Mouse (Mus musculus): ENCODE results near the gene Pdlim4.

DNA sequence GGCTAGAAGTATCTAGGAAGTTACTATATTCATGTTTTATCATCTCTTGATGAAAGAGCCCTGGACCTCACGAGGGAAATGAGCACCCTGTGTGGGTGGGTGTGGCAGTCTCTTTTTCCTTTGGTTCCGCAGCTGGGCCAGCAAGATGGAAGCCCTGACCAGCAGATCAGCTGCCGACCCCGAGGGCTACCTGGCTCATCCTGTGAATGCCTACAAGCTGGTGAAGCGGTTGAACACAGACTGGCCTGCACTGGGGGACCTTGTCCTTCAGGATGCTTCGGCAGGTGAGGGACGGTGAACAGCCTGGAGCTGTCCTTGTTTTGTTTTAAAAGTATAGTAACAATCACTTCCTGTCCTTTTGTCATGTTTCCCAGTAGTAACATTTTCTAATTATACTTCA, 42.5 kb upstream of the Pdlim4 start:
- TF ChIP-seq CTCF (IDR thresholded peaks at IDR 0.05; ENCODE audit: borderline replicate concordance, insufficient read depth, low read length) (no peak), POLR2A (IDR thresholded peaks at IDR 0.05; ENCODE audit: low read depth, low read length) (no peak)
